Mouse (Mus musculus) forebrain, postnatal 0 days (tissue): Measurements from ENCODE around the gene Dnajb2. TPM values are rescaled to one million over a fixed set of nuclear protein-coding genes. Genes with fewer than 3 reads are reported as not detected.

Experiments used
- ATAC-seq: fragments of 200-750 bp; cut with Nextera tagmentation; 2 replicates; pipeline ENCODE4 v1.8.0; 2017; ENCODE audit warnings: mild to moderate bottlenecking, moderate library complexity
- DNase-seq: peaks from one replicate; pipeline ENCODE4 v3.0.0-alpha.2; 2015
- H3K27ac ChIP-seq: fragments of 300-500 bp; sonication (generic); 2 replicates; pipeline ENCODE4 v1.5.1; 2014; ENCODE audit warnings: low read depth, mild to moderate bottlenecking, antibody characterized with exemption, low read length, moderate library complexity, mixed read lengths
- H3K27me3 ChIP-seq: fragments of 300-500 bp; sonication (generic); 2 replicates; pipeline ENCODE4 v1.6.1; 2014; ENCODE audit warnings: mild to moderate bottlenecking, low read length, mixed read lengths; ENCODE audit not compliant: insufficient read depth
- H3K36me3 ChIP-seq: fragments of 300-500 bp; sonication (generic); 2 replicates; pipeline ENCODE4 v1.6.1; 2014; ENCODE audit warnings: mild to moderate bottlenecking, moderate library complexity; ENCODE audit not compliant: insufficient read depth
- H3K4me1 ChIP-seq: fragments of 300-500 bp; sonication (generic); 2 replicates; pipeline ENCODE4 v1.6.1; 2014; ENCODE audit warnings: antibody characterized with exemption; ENCODE audit not compliant: insufficient read depth
- H3K4me2 ChIP-seq: fragments of 300-500 bp; sonication (generic); 2 replicates; pipeline ENCODE4 v1.6.1; 2014; ENCODE audit warnings: low read depth, mild to moderate bottlenecking, moderate library complexity
- H3K4me3 ChIP-seq: fragments of 300-500 bp; sonication (generic); 2 replicates; pipeline ENCODE4 v1.5.1; 2014; ENCODE audit warnings: low read depth, low read length, mixed read lengths
- H3K9ac ChIP-seq: fragments of 300-500 bp; sonication (generic); 2 replicates; pipeline ENCODE4 v1.6.1; 2014; ENCODE audit warnings: mild to moderate bottlenecking
- H3K9me3 ChIP-seq: fragments of 300-500 bp; sonication (generic); 2 replicates; pipeline ENCODE4 v1.6.1; 2016; ENCODE audit warnings: low read length
- CTCF ChIP-seq: sonication (generic); IDR thresholded peaks from 2 replicates; pipeline ENCODE4 v1.5.1; 2016; ENCODE audit warnings: antibody characterized with exemption, control low read depth, low read depth
- WGBS: fragments of 180-500 bp; shearing (Covaris S2); extraction: QIAGEN DNeasy Blood & Tissue Kit; methylation state at CpG from one replicate; pipeline ENCODE4 v1.1.7; 2014; 5-methylcytosine and 5-hydroxymethylcytosine counted together
- polyA plus RNA-seq: library from polyadenylated mRNA; unstranded; fragments of >200 nt; fragmentation: Nextera tagmentation; extraction: Ambion mirVana; gene quantifications from 2 replicates; pipeline ENCODE4 v1.2.1, GENCODE M21; 2015
- total RNA-seq: library from RNA; depleted of rRNA; stranded (reverse); fragments of >200 nt; gene quantifications from 2 replicates; pipeline ENCODE4 v1.2.3, GENCODE M21; 2014

The Dnajb2 gene
- total and polyA plus RNA-seq, 2 experiments from 2014 or later = 39.7 to 47.0 TPM

DNA sequence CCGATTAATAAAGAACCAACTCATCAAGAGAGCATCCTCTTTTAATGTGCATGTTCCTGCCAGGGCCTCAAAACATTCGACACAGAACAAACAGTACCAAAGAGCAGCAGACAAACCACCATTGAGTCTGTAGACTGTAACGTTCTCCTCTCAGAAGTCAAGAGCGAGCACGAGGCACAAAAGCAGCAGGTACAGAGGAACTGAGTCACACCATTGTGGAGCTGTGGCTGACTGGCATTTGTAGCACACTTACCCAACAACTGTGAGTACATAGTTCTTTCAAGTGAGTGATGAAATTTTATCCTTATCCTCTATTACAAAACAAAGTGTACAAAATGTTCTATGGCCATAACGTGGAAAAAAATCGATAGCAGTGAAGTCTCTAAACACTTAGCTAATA is 48.7 kb downstream of the Dnajb2 start:
- Histone ChIP-seq H3K36me3 (no peaks in the 10 kb centered on the region), H3K9me3 (no peaks in the 10 kb centered on the region), H3K9ac (no peak overlapping the region), H3K4me2 (no peak overlapping the region), H3K4me1 (peaks cover 12% of the 10 kb centered on the region), H3K4me3 (no peak overlapping the region), H3K27ac (no peak overlapping the region), H3K27me3 (no peaks in the 10 kb centered on the region)
- ATAC-seq (no peak), DNase-seq (no peak)
- no peak for TF ChIP-seq CTCF
- 85% methylated on average over 7 of the region's 7 CpGs for WGBS

DNA sequence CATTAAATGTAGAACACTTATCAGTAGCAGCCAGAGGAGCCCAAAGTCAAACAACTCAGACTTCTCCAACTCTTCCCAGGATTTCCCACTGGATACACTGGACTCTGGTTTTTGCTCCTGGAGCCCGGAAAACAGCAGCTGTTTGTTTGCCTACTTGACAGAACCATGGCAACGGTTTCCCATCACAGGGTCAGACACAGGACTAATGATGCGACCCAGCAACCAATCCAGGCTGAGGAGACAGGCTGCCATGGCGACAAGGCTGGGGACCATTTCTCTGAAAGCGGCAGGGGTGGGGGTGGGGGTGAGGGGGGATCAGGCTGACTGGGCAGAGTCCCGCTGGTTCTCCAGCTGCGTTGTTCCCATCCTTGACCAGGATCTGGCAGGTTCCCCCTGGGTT is 53.2 kb downstream of the Dnajb2 start:
- WGBS = 1% methylated on average over 7 of the region's 7 CpGs
- Histone ChIP-seq H3K9ac (no peak overlapping the region), H3K4me3 (no peak overlapping the region)

GRCm38 (mm10) chr1:75289888-75290431 is 53.8 kb downstream of the Dnajb2 start:
- DNase-seq (no peak), ATAC-seq (peak; percentile 10; the same call in 1 of the 2 replicates)
- H3K4me3 ChIP-seq = no peak overlapping the region
- no peak overlapping the region for H3K4me2 ChIP-seq
- peaks cover 12% of the 10 kb centered on the region for H3K4me1 ChIP-seq
- no peaks in the 10 kb centered on the region for H3K27me3 ChIP-seq
- peak overlapping the region; percentile 62 for H3K27ac ChIP-seq
- H3K36me3 ChIP-seq = no peaks in the 10 kb centered on the region
- no peak for TF ChIP-seq CTCF
- H3K9ac ChIP-seq = no peak overlapping the region
- 28% methylated on average over 8 of the region's 8 CpGs for whole genome bisulfite sequencing
- H3K9me3 ChIP-seq = no peaks in the 10 kb centered on the region

More for the DNA sequence above, 53.2 kb downstream of the Dnajb2 start:
- no peak for TF ChIP-seq CTCF
- Histone ChIP-seq H3K4me1 (peaks cover 12% of the 10 kb centered on the region), H3K9me3 (no peaks in the 10 kb centered on the region), H3K4me2 (no peak overlapping the region), H3K27me3 (no peaks in the 10 kb centered on the region), H3K27ac (peak overlapping the region; percentile 62), H3K36me3 (no peaks in the 10 kb centered on the region)
- DNase-seq (peak; percentile 76), ATAC-seq (peak; percentile 96)

- Histone ChIP-seq H3K27ac (peak overlapping the region; percentile 62; the same call in 1 of the 2 replicates), H3K4me1 (peaks cover 12% of the 10 kb centered on the region), H3K9me3 (no peaks in the 10 kb centered on the region), H3K4me2 (no peak overlapping the region), H3K9ac (no peak overlapping the region), H3K27me3 (no peaks in the 10 kb centered on the region), H3K36me3 (no peaks in the 10 kb centered on the region), H3K4me3 (no peak overlapping the region)
- DNase-seq (peak; percentile 80), ATAC-seq (peak; percentile 64)
- TF ChIP-seq CTCF = peak; percentile 72
Observed at GRCm38 (mm10) chr1:75290582-75290981, 54.4 kb downstream of the Dnajb2 start.

GRCm38 (mm10) chr1:75291321-75291720 is 55.1 kb downstream of the Dnajb2 start:
- no peak overlapping the region for H3K9ac ChIP-seq
- no peak overlapping the region for H3K27ac ChIP-seq
- WGBS = 82% methylated on average over 8 of the region's 8 CpGs
- H3K4me3 ChIP-seq = no peak overlapping the region
- H3K27me3 ChIP-seq = no peaks in the 10 kb centered on the region
- no peak for DNase-seq
- no peak for ATAC-seq
- no peaks in the 10 kb centered on the region for H3K36me3 ChIP-seq
- no peak for TF ChIP-seq CTCF
- H3K4me1 ChIP-seq = peaks cover 12% of the 10 kb centered on the region
- H3K4me2 ChIP-seq = no peak overlapping the region
- no peaks in the 10 kb centered on the region for H3K9me3 ChIP-seq

DNA sequence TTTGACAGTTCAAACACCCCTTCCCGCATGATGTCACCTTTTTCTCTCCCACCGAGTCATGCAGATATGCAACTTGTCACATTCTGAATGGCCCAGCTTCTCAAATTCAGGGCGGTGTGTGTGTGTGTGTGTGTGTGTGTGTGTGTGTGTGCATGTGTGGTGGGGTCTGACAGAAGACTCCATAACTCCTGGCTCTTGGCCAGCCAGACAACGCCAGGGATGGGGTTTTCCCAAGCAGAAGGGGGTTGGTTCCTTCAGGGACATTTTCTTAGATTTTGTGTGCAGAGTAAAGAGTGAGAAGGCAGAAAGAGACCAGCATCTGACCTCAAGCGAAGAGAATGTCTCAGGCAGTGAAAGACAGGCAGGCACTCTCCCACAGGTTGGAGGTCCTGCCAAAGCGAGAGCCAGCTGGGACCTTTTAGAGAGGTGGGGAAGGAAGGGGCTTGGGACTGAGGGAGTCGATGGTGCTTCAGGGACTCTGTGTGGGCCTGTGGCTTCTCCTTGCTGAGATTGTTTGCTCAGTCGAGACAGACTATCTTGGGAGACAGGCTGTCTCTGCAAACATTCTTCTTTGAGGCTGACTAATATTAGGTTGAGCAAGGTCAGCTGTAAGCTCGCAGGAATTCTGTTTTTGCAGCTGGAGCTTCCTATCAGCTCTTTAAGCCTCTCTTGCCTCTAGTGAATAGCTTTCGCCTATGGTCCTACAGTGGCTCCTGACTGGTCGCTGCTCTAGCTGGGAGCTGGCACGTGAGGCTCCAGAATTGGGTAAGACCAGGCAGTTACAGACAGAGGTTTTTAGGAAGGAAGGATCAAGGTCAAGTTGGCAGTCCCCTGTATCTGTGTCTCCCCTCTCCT is 56.5 kb downstream of the Dnajb2 start:
- 53% methylated on average over 12 of the region's 12 CpGs for WGBS
- Histone ChIP-seq H3K36me3 (no peaks in the 10 kb centered on the region), H3K4me1 (peaks cover 12% of the 10 kb centered on the region), H3K9ac (no peak overlapping the region), H3K4me2 (no peak overlapping the region), H3K27ac (no peak overlapping the region), H3K27me3 (no peaks in the 10 kb centered on the region), H3K4me3 (no peak overlapping the region), H3K9me3 (no peaks in the 10 kb centered on the region)
- ATAC-seq = no peak
- no peak for DNase-seq
- no peak for TF ChIP-seq CTCF

DNA sequence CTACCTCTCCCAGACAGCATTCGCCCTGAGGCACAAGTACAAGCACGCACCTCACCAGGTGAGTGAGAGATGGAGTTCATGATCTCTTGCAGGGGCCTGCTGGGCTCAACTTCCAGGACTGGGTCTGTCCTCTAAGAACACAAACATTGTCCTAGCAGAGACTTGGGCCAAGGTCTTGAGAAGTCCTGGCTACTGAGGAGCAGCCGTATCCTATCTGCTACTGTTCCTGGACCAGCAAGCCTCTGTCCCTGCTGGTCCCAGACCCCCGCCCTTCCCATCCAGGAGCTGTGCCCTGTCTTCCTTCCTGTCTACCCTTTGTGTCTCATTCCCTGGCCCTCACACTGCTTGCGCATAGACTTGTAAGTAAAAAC is 57.1 kb downstream of the Dnajb2 start:
- 92% methylated on average over 5 of the region's 5 CpGs for WGBS
- H3K27ac ChIP-seq = no peak overlapping the region
- no peak overlapping the region for H3K9ac ChIP-seq
- no peak overlapping the region for H3K4me3 ChIP-seq
- H3K9me3 ChIP-seq = no peaks in the 10 kb centered on the region
- H3K27me3 ChIP-seq = no peaks in the 10 kb centered on the region
- DNase-seq = no peak
- no peak overlapping the region for H3K4me2 ChIP-seq
- no peak for TF ChIP-seq CTCF
- no peaks in the 10 kb centered on the region for H3K36me3 ChIP-seq
- peaks cover 12% of the 10 kb centered on the region for H3K4me1 ChIP-seq
- no peak for ATAC-seq
